Mouse (Mus musculus) spleen, adult 12 weeks (tissue): ENCODE data around the gene Jpt1.
A peak's percentile ranks its signal among the peaks of the same experiment; 100 is the strongest.
"Not testable (repeated sequence)": the region's sequence is repeated elsewhere in the genome, so short reads cannot be mapped to it uniquely, and the experiment has no call there.

Experiments
- DNase-seq: peaks from one replicate; pipeline ENCODE4 v3.0.0; 2022; ENCODE audit warnings: low spot score

The Jpt1 gene

GRCm38 (mm10) chr11:115475025-115475757 lies 39.0 kb downstream of the Jpt1 start, which contains the start of gene Armc7:
Armc7 (plus strand) TSS chr11:115475667.
- DNase-seq, result peak; percentile 80

- peak; percentile 88 for DNase-seq
These were observed 40.4 kb downstream of the Jpt1 start for GRCm38 (mm10) chr11:115473626-115474275.

GRCm38 (mm10) chr11:115472183-115472582 lies 42.0 kb downstream of the Jpt1 start:
- DNase-seq, result no peak

DNA sequence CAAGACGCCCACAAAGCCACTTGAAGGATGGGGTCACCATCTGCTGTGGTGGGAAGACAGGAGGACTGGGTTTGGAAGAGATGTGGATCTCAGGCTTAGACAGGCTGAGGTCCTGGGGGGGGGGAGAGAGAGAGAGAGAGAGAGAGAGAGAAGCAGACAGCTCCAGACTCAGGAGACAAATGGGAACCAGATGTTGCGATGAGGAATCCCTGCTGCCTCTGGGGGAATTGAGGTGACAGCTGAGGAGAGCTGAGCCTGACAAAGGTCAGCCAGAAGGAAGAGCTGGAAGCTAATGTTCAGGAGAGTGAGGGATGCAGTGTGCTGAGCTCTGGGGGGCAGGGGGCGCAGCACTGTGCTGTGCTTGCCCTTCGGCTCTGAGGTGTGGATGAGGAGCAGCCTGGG lies 47.0 kb downstream of the Jpt1 start:
- DNase-seq, result no peak

- DNase-seq, result no peak
These were observed 49.3 kb downstream of the Jpt1 start for GRCm38 (mm10) chr11:115464851-115465250.

DNA sequence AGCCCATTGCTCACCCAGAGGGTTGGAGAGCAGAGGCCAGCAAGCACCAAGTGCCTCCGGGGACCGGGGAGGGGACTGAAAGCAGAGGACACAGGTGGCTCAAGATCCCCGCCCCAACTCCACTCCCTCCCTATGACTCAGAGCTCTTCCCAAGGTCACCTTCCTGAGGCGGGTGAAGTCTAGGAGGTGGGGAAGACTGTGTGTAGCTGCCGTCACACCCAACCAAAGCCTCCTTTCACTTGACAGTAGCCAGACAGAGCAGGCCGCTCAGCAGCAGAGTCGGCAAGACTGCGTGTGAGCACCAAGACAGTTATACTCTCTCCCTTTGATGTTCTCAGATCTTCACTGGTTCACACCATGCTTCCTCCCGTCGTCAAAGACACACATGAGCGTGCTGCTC lies 50.8 kb downstream of the Jpt1 start:
- no peak for DNase-seq

GRCm38 (mm10) chr11:115462243-115462891 lies 51.8 kb downstream of the Jpt1 start, which contains the start of gene Slc16a5:
Slc16a5 (plus strand) TSS chr11:115462474.
- DNase-seq, result no peak

GRCm38 (mm10) chr11:115461846-115462242 lies 52.3 kb downstream of the Jpt1 start:
- no peak for DNase-seq

DNA sequence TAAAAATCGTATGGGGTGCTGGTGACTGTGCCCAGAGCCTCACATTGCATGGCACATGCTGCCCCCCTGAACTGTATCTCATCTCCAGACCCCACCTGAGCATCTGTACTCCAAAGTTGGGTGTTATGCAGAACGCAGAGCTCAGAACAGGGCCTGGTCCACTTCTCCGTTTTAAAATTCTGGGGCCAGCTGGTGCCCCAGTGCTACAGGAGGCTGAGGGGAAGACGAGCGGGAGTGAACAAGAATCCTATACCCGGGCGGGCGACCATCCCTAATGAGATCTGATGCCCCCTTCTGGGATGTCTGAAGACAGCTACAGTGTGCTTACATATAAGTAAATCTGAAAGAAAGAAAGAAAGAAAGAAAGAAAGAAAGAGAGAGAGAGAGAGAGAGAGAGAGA lies 53.2 kb downstream of the Jpt1 start:
- DNase-seq, result no peak

GRCm38 (mm10) chr11:115457405-115457804 lies 56.8 kb downstream of the Jpt1 start:
- no peak for DNase-seq

DNA sequence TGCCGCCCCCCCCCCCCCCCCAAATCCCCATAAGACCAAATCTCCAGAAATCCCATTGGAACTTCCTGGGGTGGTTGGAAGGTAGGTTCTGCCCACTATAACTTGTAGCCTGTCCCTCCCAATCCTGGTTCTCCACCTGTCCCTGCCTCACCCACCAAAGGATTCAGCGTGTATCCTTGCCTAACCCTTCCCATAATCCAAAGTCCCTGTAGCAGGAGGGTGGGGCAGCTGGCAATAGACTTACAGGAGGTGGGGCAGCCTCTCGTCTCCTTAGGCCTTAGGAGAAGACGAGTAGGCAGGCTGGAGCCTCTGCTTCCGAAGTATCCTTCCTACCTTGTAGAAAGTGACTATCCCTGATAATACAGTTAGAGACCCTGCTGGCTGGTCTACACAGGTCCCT lies 58.0 kb downstream of the Jpt1 start:
- no peak for DNase-seq

GRCm38 (mm10) chr11:115455619-115456018 lies 58.6 kb downstream of the Jpt1 start:
- DNase-seq, result no peak

DNA sequence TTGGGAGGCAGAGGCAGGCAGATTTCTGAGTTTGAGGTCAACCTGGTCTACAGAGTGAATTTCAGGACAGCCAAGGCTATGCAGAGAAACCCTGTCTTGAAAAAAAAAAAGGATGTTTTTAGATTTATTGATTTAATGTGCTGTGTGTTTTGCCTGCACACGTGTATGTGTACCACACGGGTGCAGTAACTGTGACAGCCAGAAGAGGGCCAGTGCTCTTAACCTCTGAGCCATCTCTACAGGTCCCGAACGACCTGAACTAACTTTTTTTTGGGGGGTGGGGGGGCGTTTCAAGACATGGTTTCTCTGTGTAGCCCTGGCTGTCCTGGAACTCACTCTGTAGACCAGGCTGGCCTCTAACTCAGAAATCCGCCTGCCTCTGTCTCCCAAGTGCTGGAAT lies 59.4 kb downstream of the Jpt1 start:
- not testable (repeated sequence) for DNase-seq

- DNase-seq, result no peak
These were observed 60.9 kb downstream of the Jpt1 start for GRCm38 (mm10) chr11:115453306-115453705.

- DNase-seq, result no peak
These were observed 61.8 kb downstream of the Jpt1 start for GRCm38 (mm10) chr11:115452281-115452860.

DNA sequence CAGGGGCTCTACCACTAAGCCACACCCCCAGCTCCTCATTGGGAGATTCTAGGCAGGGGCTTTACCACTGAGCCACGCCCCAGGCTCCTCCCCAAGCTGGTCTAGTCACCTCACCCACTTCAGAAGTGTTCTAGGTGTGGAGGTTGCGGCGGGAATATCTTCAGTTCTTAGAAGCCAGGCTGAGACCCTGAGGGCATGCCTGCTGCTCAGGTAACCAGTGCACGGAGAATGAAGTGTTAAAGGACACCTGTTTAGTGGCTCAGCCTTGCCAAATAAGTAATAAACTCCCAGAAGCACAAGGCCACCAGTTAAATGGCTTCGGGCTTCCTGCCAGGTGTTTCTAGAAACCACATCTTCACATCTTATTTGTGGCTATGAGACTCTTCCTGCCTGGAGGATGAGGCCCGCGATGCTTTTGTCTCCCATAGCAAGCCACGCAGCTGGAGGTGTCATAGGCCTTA lies 62.4 kb downstream of the Jpt1 start:
- DNase-seq, result no peak

- no peak for DNase-seq
These were observed 64.0 kb downstream of the Jpt1 start for GRCm38 (mm10) chr11:115450176-115450575.

DNA sequence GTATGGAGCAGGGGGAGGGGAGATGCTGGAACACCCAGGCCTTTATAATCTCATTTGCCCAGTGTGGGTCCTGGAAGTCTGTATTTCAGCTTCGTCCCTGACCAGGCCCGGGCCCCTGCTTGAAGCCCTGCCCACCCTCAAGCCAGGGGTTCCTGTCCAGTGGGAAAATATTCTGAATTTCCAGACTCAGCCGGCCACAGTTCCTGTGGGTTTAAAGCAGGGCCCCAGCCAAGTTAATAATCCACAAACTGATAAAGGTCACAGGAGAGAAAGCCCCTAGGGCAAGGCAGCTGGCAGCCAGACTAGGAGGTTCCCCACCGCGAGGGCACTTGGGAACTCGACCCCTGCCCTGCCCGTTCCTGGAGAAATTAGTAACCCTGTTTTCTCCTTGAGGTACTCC lies 65.2 kb downstream of the Jpt1 start:
- DNase-seq, result no peak

- DNase-seq, result no peak
These were observed 66.1 kb downstream of the Jpt1 start for GRCm38 (mm10) chr11:115448075-115448474.
